Mouse (Mus musculus): ENCODE results near the gene Gdf15. TPM values are rescaled to one million over a fixed set of nuclear protein-coding genes. Genes with fewer than 3 reads are reported as not detected.

The Gdf15 gene
- polyA plus RNA-seq, 1 experiment, result 11.2 TPM

- 56% methylated on average over 3 of the region's 3 CpGs for WGBS
- Histone ChIP-seq H3K36me3 (ENCODE audit: control insufficient read depth, insufficient read depth, low read length) (peaks cover 3% of the 10 kb centered on the region; the same call in 1 of the 2 replicates), H3K27me3 (replicated peaks; ENCODE audit: control insufficient read depth, insufficient read depth, low read length) (no peaks in the 10 kb centered on the region), H3K27ac (ENCODE audit: insufficient read depth, low read depth, low read length) (peak overlapping the region; percentile 96; the same call in 1 of the 2 replicates), H3K4me3 (ENCODE audit: insufficient read depth, low read depth, low read length) (peak overlapping the region; percentile 82), H3K4me1 (ENCODE audit: control insufficient read depth, insufficient read depth, low read length) (peaks cover 12% of the 10 kb centered on the region; the same call in 1 of the 2 replicates)
- peak; percentile 73 for DNase-seq
- no peak for TF ChIP-seq POLR2A (IDR thresholded peaks at IDR 0.05; ENCODE audit: low read depth, low read length)
- no peak for TF ChIP-seq CTCF (conservative IDR thresholded peaks at IDR 0.05; ENCODE audit: insufficient read depth, insufficient read length, low read depth, low read length)
Observed at GRCm38 (mm10) chr8:70657214-70657613, 25.0 kb upstream of the Gdf15 start.

GRCm38 (mm10) chr8:70656193-70656790 lies 24.0 kb upstream of the Gdf15 start:
- WGBS, result 66% methylated on average over 13 of the region's 13 CpGs
- no peak for DNase-seq

GRCm38 (mm10) chr8:70655469-70655868 lies 23.2 kb upstream of the Gdf15 start:
- Histone ChIP-seq H3K4me1 (ENCODE audit: control insufficient read depth, insufficient read depth, low read length) (peaks cover 10% of the 10 kb centered on the region; the same call in 1 of the 2 replicates), H3K4me3 (ENCODE audit: insufficient read depth, low read depth, low read length) (no peak overlapping the region), H3K36me3 (ENCODE audit: control insufficient read depth, insufficient read depth, low read length) (peaks cover 8% of the 10 kb centered on the region), H3K27ac (ENCODE audit: insufficient read depth, low read depth, low read length) (no peak overlapping the region), H3K27me3 (replicated peaks; ENCODE audit: control insufficient read depth, insufficient read depth, low read length) (no peaks in the 10 kb centered on the region)
- 71% methylated on average over 2 of the region's 2 CpGs for WGBS
- TF ChIP-seq POLR2A (IDR thresholded peaks at IDR 0.05; ENCODE audit: low read depth, low read length), result no peak
- no peak for DNase-seq

More at GRCm38 (mm10) chr8:70656193-70656790, 24.0 kb upstream of the Gdf15 start:
- TF ChIP-seq CTCF (conservative IDR thresholded peaks at IDR 0.05; ENCODE audit: insufficient read depth, insufficient read length, low read depth, low read length) (no peak), POLR2A (IDR thresholded peaks at IDR 0.05; ENCODE audit: low read depth, low read length) (no peak)
- H3K4me3 ChIP-seq (ENCODE audit: insufficient read depth, low read depth, low read length), result no peak overlapping the region
- no peaks in the 10 kb centered on the region for H3K27me3 ChIP-seq (replicated peaks; ENCODE audit: control insufficient read depth, insufficient read depth, low read length)
- H3K36me3 ChIP-seq (ENCODE audit: control insufficient read depth, insufficient read depth, low read length), result peaks cover 6% of the 10 kb centered on the region
- H3K27ac ChIP-seq (ENCODE audit: insufficient read depth, low read depth, low read length), result no peak overlapping the region
- peaks cover 12% of the 10 kb centered on the region; the same call in 1 of the 2 replicates for H3K4me1 ChIP-seq (ENCODE audit: control insufficient read depth, insufficient read depth, low read length)

GRCm38 (mm10) chr8:70654121-70654520 lies 21.9 kb upstream of the Gdf15 start:
- Histone ChIP-seq H3K36me3 (ENCODE audit: control insufficient read depth, insufficient read depth, low read length) (peaks cover 8% of the 10 kb centered on the region), H3K27ac (ENCODE audit: insufficient read depth, low read depth, low read length) (no peak overlapping the region), H3K4me3 (ENCODE audit: insufficient read depth, low read depth, low read length) (no peak overlapping the region), H3K27me3 (replicated peaks; ENCODE audit: control insufficient read depth, insufficient read depth, low read length) (no peaks in the 10 kb centered on the region), H3K4me1 (ENCODE audit: control insufficient read depth, insufficient read depth, low read length) (peaks cover 17% of the 10 kb centered on the region)
- DNase-seq, result no peak
- no peak for TF ChIP-seq POLR2A (IDR thresholded peaks at IDR 0.05; ENCODE audit: low read depth, low read length)
- TF ChIP-seq CTCF (conservative IDR thresholded peaks at IDR 0.05; ENCODE audit: insufficient read depth, insufficient read length, low read depth, low read length), result no peak
- WGBS, result 57% methylated on average over 1 of the region's 1 CpGs

GRCm38 (mm10) chr8:70653226-70653625 lies 21.0 kb upstream of the Gdf15 start:
- Histone ChIP-seq H3K36me3 (ENCODE audit: control insufficient read depth, insufficient read depth, low read length) (peaks cover 8% of the 10 kb centered on the region), H3K4me3 (ENCODE audit: insufficient read depth, low read depth, low read length) (no peak overlapping the region), H3K4me1 (ENCODE audit: control insufficient read depth, insufficient read depth, low read length) (peaks cover 21% of the 10 kb centered on the region), H3K27ac (ENCODE audit: insufficient read depth, low read depth, low read length) (peak overlapping the region; percentile 48; the same call in 1 of the 2 replicates), H3K27me3 (replicated peaks; ENCODE audit: control insufficient read depth, insufficient read depth, low read length) (no peaks in the 10 kb centered on the region)
- peak; percentile 94 for TF ChIP-seq CTCF (conservative IDR thresholded peaks at IDR 0.05; ENCODE audit: insufficient read depth, insufficient read length, low read depth, low read length)
- TF ChIP-seq POLR2A (IDR thresholded peaks at IDR 0.05; ENCODE audit: low read depth, low read length), result no peak
- 21% methylated on average over 2 of the region's 2 CpGs for WGBS
- DNase-seq, result peak; percentile 93

- peaks cover 47% of the 10 kb centered on the region for H3K4me1 ChIP-seq (ENCODE audit: control insufficient read depth, insufficient read depth, low read length)
- TF ChIP-seq CTCF (conservative IDR thresholded peaks at IDR 0.05; ENCODE audit: insufficient read depth, insufficient read length, low read depth, low read length), result no peak
- no peak for TF ChIP-seq POLR2A (IDR thresholded peaks at IDR 0.05; ENCODE audit: low read depth, low read length)
- H3K27me3 ChIP-seq (replicated peaks; ENCODE audit: control insufficient read depth, insufficient read depth, low read length), result no peaks in the 10 kb centered on the region
- no peak overlapping the region for H3K4me3 ChIP-seq (ENCODE audit: insufficient read depth, low read depth, low read length)
- peaks cover 5% of the 10 kb centered on the region for H3K36me3 ChIP-seq (ENCODE audit: control insufficient read depth, insufficient read depth, low read length)
- H3K27ac ChIP-seq (ENCODE audit: insufficient read depth, low read depth, low read length), result no peak overlapping the region
- 94% methylated on average over 17 of the region's 17 CpGs for whole genome bisulfite sequencing
- DNase-seq, result no peak
Observed at GRCm38 (mm10) chr8:70650351-70650750, 18.1 kb upstream of the Gdf15 start.

GRCm38 (mm10) chr8:70649324-70649723 lies 17.1 kb upstream of the Gdf15 start:
- DNase-seq, result peak; percentile 97
- 18% methylated on average over 4 of the region's 4 CpGs for WGBS
- no peaks in the 10 kb centered on the region for H3K27me3 ChIP-seq (replicated peaks; ENCODE audit: control insufficient read depth, insufficient read depth, low read length)
- no peak overlapping the region for H3K4me3 ChIP-seq (ENCODE audit: insufficient read depth, low read depth, low read length)
- H3K27ac ChIP-seq (ENCODE audit: insufficient read depth, low read depth, low read length), result peak overlapping the region; percentile 71
- peaks cover 5% of the 10 kb centered on the region for H3K36me3 ChIP-seq (ENCODE audit: control insufficient read depth, insufficient read depth, low read length)
- TF ChIP-seq CTCF (conservative IDR thresholded peaks at IDR 0.05; ENCODE audit: insufficient read depth, insufficient read length, low read depth, low read length) (no peak), POLR2A (IDR thresholded peaks at IDR 0.05; ENCODE audit: low read depth, low read length) (peak; percentile 41)
- peaks cover 48% of the 10 kb centered on the region for H3K4me1 ChIP-seq (ENCODE audit: control insufficient read depth, insufficient read depth, low read length)
